ENCODE assay signal across 8 mouse cellular contexts in the genomic region with DNA sequence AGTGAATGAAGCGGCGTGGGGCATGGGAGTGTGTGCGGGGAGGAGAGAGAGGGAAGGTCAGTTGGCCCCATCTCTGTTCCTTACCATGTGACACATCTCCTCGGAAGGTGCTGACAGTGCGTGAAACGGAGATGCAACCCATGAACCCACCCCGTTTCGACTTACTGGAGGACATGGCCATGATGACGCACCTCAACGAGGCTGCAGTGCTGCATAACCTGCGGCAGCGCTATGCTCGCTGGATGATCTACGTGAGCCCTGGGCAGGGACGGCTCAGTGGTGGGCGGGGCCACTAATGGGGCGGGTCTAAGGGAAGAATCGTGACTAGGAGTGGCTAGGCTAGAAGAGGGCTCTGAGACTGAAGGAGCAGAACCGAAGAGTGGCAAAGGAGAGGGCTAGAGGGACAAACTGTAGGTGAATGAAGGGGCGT. TPM values are rescaled to one million over a fixed set of nuclear protein-coding genes. Genes with fewer than 3 reads are reported as not detected.
DNase-seq lines count a peak whose midpoint lies in the region; ATAC-seq lines count a peak whose summit lies in the region.

No protein-coding gene starts in this region.

- peaks cover 6% of the 10 kb centered on the region for H3K4me1 ChIP-seq in forebrain, embryonic 12.5 days
- H3K4me1 ChIP-seq in hindbrain, embryonic 16.5 days (ENCODE audit: control insufficient read depth, insufficient read depth, low read depth, low read length): peaks cover 5% of the 10 kb centered on the region; the same call in 1 of the 2 replicates
- peaks cover 81% of the 10 kb centered on the region for H3K4me1 ChIP-seq in liver, embryonic 12.5 days

- peaks cover 14% of the 10 kb centered on the region for H3K27me3 ChIP-seq in forebrain, embryonic 12.5 days
- H3K27me3 ChIP-seq in hindbrain, embryonic 16.5 days (replicated peaks; ENCODE audit: control insufficient read depth, insufficient read depth, low read length): no peaks in the 10 kb centered on the region; the same call in 1 of the 2 replicates
- no peaks in the 10 kb centered on the region for H3K27me3 ChIP-seq in liver, embryonic 12.5 days (replicated peaks)

- H3K9me3 ChIP-seq in forebrain, embryonic 12.5 days: no peaks in the 10 kb centered on the region
- no peaks in the 10 kb centered on the region for H3K9me3 ChIP-seq in hindbrain, embryonic 16.5 days (ENCODE audit: control insufficient read depth, low read length)
- H3K9me3 ChIP-seq in liver, embryonic 12.5 days (replicated peaks): no peaks in the 10 kb centered on the region

- no peak overlapping the region for H3K27ac ChIP-seq in forebrain, embryonic 12.5 days
- no peak overlapping the region for H3K27ac ChIP-seq in hindbrain, embryonic 16.5 days (ENCODE audit: low read depth, low read length)
- peak overlapping the region; percentile 95 for H3K27ac ChIP-seq in liver, embryonic 12.5 days

- peak; percentile 93 for DNase-seq in heart, adult 11 months
- no peak for DNase-seq in heart, adult 8-10 months (ENCODE audit: low spot score)
- peak; percentile 96 for DNase-seq in c-Kit-positive CD71-positive TER-119-negative erythroid progenitor cells, embryonic 14.5 days (ENCODE audit: low read depth)
- DNase-seq in thymus, postnatal 10 days (ENCODE audit: low spot score in 2 of 2): peak; percentile 28 to 59

- ATAC-seq in forebrain, embryonic 12.5 days (ENCODE audit: low FRiP score): peak; percentile 75; the same call in 1 of the 2 replicates
- peak; percentile 87 for ATAC-seq in hindbrain, embryonic 16.5 days
- ATAC-seq in liver, embryonic 12.5 days: peak; percentile 95
- peak; percentile 83 for ATAC-seq in monocyte, adult 5-6 weeks (replicated peaks; ENCODE audit: insufficient number of reproducible peaks, low FRiP score, low TSS enrichment, poor library complexity, severe bottlenecking)

- H3K4me3 ChIP-seq in forebrain, embryonic 12.5 days (replicated peaks): peak overlapping the region; percentile 26
- H3K4me3 ChIP-seq in hindbrain, embryonic 16.5 days (ENCODE audit: low read length): peak overlapping the region; percentile 32
- peak overlapping the region; percentile 65 for H3K4me3 ChIP-seq in liver, embryonic 12.5 days

- H3K36me3 ChIP-seq in forebrain, embryonic 12.5 days (replicated peaks): no peaks in the 10 kb centered on the region
- H3K36me3 ChIP-seq in hindbrain, embryonic 16.5 days (ENCODE audit: control insufficient read depth, insufficient read depth, low read length): no peaks in the 10 kb centered on the region
- no peaks in the 10 kb centered on the region for H3K36me3 ChIP-seq in liver, embryonic 12.5 days

- H3K4me2 ChIP-seq in forebrain, embryonic 12.5 days: peak overlapping the region; percentile 50
- peak overlapping the region; percentile 60 for H3K4me2 ChIP-seq in hindbrain, embryonic 16.5 days (ENCODE audit: low read length)
- peak overlapping the region; percentile 79 for H3K4me2 ChIP-seq in liver, embryonic 12.5 days

- 5% methylated on average over 20 of the region's 20 CpGs for WGBS in forebrain, embryonic 12.5 days
- 7% methylated on average over 20 of the region's 20 CpGs for WGBS in hindbrain, embryonic 16.5 days
- WGBS in liver, embryonic 12.5 days (ENCODE audit: insufficient replicate concordance): 2% methylated on average over 20 of the region's 20 CpGs

- no peak overlapping the region for H3K9ac ChIP-seq in forebrain, embryonic 12.5 days
- H3K9ac ChIP-seq in hindbrain, embryonic 16.5 days (ENCODE audit: low read depth, low read length): peak overlapping the region; percentile 48
- peak overlapping the region; percentile 80 for H3K9ac ChIP-seq in liver, embryonic 12.5 days

RNA-seq across cellular contexts. Expression of gene Myh7b, which starts 2.3 kb away (rescaled TPM):
- 10 to 100 TPM; 21.9 to 55.5 (median 33.1) TPM for total RNA-seq in heart, adult 8-10 months (2022)
- polyA plus RNA-seq in forebrain, embryonic 12.5 days (2016; fragmentation: Nextera tagmentation; extraction: Ambion mirVana): 0.66 and 1.0 TPM in 2 replicates
- polyA plus RNA-seq in hindbrain, embryonic 16.5 days (2015; fragmentation: Nextera tagmentation; extraction: Ambion mirVana): 0.77 and 1.7 TPM in 2 replicates
- 6.0 TPM in 2 replicates for polyA plus RNA-seq in liver, embryonic 12.5 days (2016; fragmentation: Nextera tagmentation; extraction: Ambion mirVana)
- total RNA-seq in monocyte, adult 5-6 weeks (2017): not detected in 3 replicates

RNA-seq across cellular contexts. Expression of gene Gss, which starts 20.7 kb away (rescaled TPM):
- 10 to 100 TPM; 14.2 to 15.6 (median 14.6) TPM for total RNA-seq in heart, adult 8-10 months (2022)
- polyA plus RNA-seq in forebrain, embryonic 12.5 days (2016; fragmentation: Nextera tagmentation; extraction: Ambion mirVana): 16.6 and 20.0 TPM in 2 replicates
- polyA plus RNA-seq in hindbrain, embryonic 16.5 days (2015; fragmentation: Nextera tagmentation; extraction: Ambion mirVana): 15.7 and 17.5 TPM in 2 replicates
- 64.0 and 64.1 TPM in 2 replicates for polyA plus RNA-seq in liver, embryonic 12.5 days (2016; fragmentation: Nextera tagmentation; extraction: Ambion mirVana)
- 30.1 to 47.6 TPM (median 35.5 TPM) in 3 replicates for total RNA-seq in monocyte, adult 5-6 weeks (2017)
